Mouse (Mus musculus): ENCODE results near the gene Lbhd1. TPM values are rescaled to one million over a fixed set of nuclear protein-coding genes. Genes with fewer than 3 reads are reported as not detected.

The Lbhd1 gene
- polyA plus RNA-seq, 1 experiment from 2014 or later = 84.3 TPM

DNA sequence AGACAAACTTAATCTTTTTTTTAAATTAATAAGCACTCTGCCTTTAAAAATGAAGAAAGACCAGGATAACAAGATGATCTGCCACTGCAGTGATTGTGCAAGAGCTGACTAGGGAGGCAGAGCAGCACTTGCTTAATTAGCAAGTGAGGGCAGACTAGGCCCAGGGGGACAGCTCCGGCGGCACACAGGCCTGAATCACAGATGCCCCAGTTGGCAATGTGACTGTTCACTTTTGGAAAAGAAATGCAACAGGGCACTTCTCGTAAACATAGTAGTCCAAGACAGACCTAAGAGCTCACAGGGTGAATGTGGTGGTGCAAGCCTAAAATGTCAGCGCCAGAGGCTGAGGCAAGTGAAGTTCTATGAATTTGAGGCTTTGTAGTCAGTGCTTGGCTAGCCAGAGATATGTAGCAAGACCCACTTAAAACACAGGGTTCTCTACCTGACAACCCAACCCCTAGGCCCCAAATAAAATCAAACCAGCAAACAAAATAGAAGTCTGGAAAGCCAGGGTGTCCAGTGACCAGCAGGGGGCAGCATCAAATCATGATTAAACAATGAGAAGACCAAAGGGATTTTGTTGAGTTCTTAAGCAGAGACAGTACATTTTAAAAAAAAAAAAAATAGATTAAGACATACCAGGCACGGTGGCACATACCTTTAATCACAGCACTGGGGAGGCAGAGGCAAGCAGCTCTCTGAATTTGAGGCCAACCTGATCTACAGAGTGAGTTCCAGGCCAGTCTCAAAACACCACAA is 39.0 kb upstream of the Lbhd1 start:
- H3K4me2 ChIP-seq (replicated peaks; ENCODE audit: low read depth, low read length) = no peak overlapping the region
- no peak for ATAC-seq (ENCODE audit: low FRiP score, low TSS enrichment)

GRCm38 (mm10) chr19:8848356-8848755 is 35.2 kb upstream of the Lbhd1 start:
- no peak overlapping the region for H3K27ac ChIP-seq (ENCODE audit: low read length)
- H3K9ac ChIP-seq (replicated peaks; ENCODE audit: low read length) = no peak overlapping the region
- no peak for ATAC-seq (ENCODE audit: low FRiP score, low TSS enrichment)
- no peak overlapping the region for H3K4me2 ChIP-seq (replicated peaks; ENCODE audit: low read depth, low read length)
- H3K36me3 ChIP-seq (ENCODE audit: insufficient read depth, low read length) = peaks cover 22% of the 10 kb centered on the region
- 78% methylated on average over 5 of the region's 5 CpGs for WGBS
- no peaks in the 10 kb centered on the region for H3K27me3 ChIP-seq (ENCODE audit: insufficient read depth, low read length)
- no peaks in the 10 kb centered on the region for H3K9me3 ChIP-seq (ENCODE audit: low read length)
- 0 out of 2 replicates have a peak, but pooled peaks cover 7% of the 10 kb centered on the region for H3K4me1 ChIP-seq (ENCODE audit: insufficient read depth, low read length)
- H3K4me3 ChIP-seq (ENCODE audit: low read length) = no peak overlapping the region

More for the DNA sequence above, 39.0 kb upstream of the Lbhd1 start:
- Histone ChIP-seq H3K9me3 (ENCODE audit: low read length) (no peaks in the 10 kb centered on the region), H3K36me3 (ENCODE audit: insufficient read depth, low read length) (peaks cover 28% of the 10 kb centered on the region), H3K4me3 (ENCODE audit: low read length) (no peak overlapping the region), H3K9ac (replicated peaks; ENCODE audit: low read length) (no peak overlapping the region), H3K27me3 (ENCODE audit: insufficient read depth, low read length) (no peaks in the 10 kb centered on the region), H3K4me1 (ENCODE audit: insufficient read depth, low read length) (peaks cover 16% of the 10 kb centered on the region), H3K27ac (ENCODE audit: low read length) (no peak overlapping the region)
- 74% methylated on average over 5 of the region's 5 CpGs for WGBS

DNA sequence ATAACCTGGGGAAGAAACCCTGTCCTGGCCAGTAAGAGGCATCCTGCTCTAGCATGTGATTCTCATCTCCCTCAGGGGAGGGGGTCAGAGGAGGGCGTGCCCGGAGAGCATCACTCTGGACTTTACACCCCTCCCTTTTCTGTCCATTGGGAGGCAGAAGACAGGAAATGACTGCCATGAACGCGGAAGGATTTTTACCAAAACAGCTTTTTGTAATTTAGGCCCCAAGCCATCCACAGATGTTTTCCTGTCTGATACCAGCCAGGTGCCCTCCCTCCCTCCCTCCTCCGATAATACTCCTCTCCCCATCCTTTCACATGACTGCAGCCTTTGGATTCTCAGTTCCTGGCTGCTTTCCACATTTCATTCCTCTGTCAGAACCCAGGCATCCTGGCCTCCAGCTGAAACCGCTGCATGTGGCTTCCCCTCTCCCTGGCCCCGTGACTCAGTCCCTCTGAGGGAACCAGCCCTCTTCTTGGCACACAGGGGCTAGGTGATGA is 33.1 kb upstream of the Lbhd1 start, which contains the start of gene Lrrn4cl:
TSS of gene Lrrn4cl (plus strand) at position 367 of the 500 bp plus-strand sequence.
- Histone ChIP-seq H3K27ac (ENCODE audit: low read length) (no peak within 1 kb of the TSS), H3K4me2 (replicated peaks; ENCODE audit: low read depth, low read length) (0 out of 2 replicates have a peak within 1 kb of the TSS, but pooled peaks have one; percentile 14), H3K4me1 (ENCODE audit: insufficient read depth, low read length) (0 out of 2 replicates have a peak, but pooled peaks cover 7% of the 10 kb centered on the region), H3K9ac (replicated peaks; ENCODE audit: low read length) (peak within 1 kb of the TSS; percentile 23; the same call in 1 of the 2 replicates), H3K36me3 (ENCODE audit: insufficient read depth, low read length) (peaks cover 21% of the 10 kb centered on the region), H3K9me3 (ENCODE audit: low read length) (no peaks in the 10 kb centered on the region), H3K4me3 (ENCODE audit: low read length) (no peak within 1 kb of the TSS), H3K27me3 (ENCODE audit: insufficient read depth, low read length) (no peaks in the 10 kb centered on the region)
- ATAC-seq (ENCODE audit: low FRiP score, low TSS enrichment) = peak; percentile 49; the same call in 1 of the 2 replicates
- WGBS = 23% methylated on average over 7 of the region's 7 CpGs

- 57% methylated on average over 7 of the region's 7 CpGs for WGBS
- Histone ChIP-seq H3K9ac (replicated peaks; ENCODE audit: low read length) (no peak overlapping the region), H3K9me3 (ENCODE audit: low read length) (no peaks in the 10 kb centered on the region), H3K27me3 (ENCODE audit: insufficient read depth, low read length) (no peaks in the 10 kb centered on the region), H3K27ac (ENCODE audit: low read length) (no peak overlapping the region), H3K4me2 (replicated peaks; ENCODE audit: low read depth, low read length) (no peak overlapping the region), H3K36me3 (ENCODE audit: insufficient read depth, low read length) (peaks cover 9% of the 10 kb centered on the region), H3K4me3 (ENCODE audit: low read length) (no peak overlapping the region), H3K4me1 (ENCODE audit: insufficient read depth, low read length) (0 out of 2 replicates have a peak, but pooled peaks cover 7% of the 10 kb centered on the region)
- no peak for ATAC-seq (ENCODE audit: low FRiP score, low TSS enrichment)
Measured at GRCm38 (mm10) chr19:8851639-8852038, 31.9 kb upstream of the Lbhd1 start.

- ATAC-seq (ENCODE audit: low FRiP score, low TSS enrichment) = no peak
- Histone ChIP-seq H3K27ac (ENCODE audit: low read length) (no peak overlapping the region), H3K4me2 (replicated peaks; ENCODE audit: low read depth, low read length) (no peak overlapping the region), H3K4me3 (ENCODE audit: low read length) (no peak overlapping the region), H3K36me3 (ENCODE audit: insufficient read depth, low read length) (peaks cover 3% of the 10 kb centered on the region; the same call in 1 of the 2 replicates), H3K9me3 (ENCODE audit: low read length) (no peaks in the 10 kb centered on the region), H3K27me3 (ENCODE audit: insufficient read depth, low read length) (no peaks in the 10 kb centered on the region), H3K4me1 (ENCODE audit: insufficient read depth, low read length) (0 out of 2 replicates have a peak, but pooled peaks cover 7% of the 10 kb centered on the region), H3K9ac (replicated peaks; ENCODE audit: low read length) (no peak overlapping the region)
- 52% methylated on average over 10 of the region's 10 CpGs for WGBS
Measured at GRCm38 (mm10) chr19:8852236-8852928, 31.1 kb upstream of the Lbhd1 start.

DNA sequence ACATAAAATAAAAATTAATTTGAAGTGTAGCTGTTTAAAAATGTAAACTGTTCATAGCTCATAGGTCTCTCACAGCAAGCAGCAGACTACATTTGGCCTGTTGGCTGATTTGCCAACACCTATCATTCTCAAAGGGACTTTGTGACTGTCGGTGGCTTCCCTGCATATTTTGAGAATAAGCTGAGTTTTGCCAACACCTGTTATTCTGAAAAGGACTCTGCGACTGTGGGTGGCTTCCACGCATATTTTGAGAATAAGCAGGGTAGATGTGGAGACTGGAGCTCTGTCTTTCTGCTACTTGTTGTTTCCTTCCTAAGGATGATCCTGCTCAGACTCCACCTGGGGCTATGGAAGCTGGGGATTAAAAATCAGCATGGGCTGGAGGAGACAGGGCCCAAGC is 30.4 kb upstream of the Lbhd1 start:
- H3K9ac ChIP-seq (replicated peaks; ENCODE audit: low read length) = no peak overlapping the region
- 83% methylated on average over 3 of the region's 3 CpGs for WGBS

GRCm38 (mm10) chr19:8857689-8858088 is 25.8 kb upstream of the Lbhd1 start:
- Histone ChIP-seq H3K9ac (replicated peaks; ENCODE audit: low read length) (no peak overlapping the region), H3K27me3 (ENCODE audit: insufficient read depth, low read length) (no peaks in the 10 kb centered on the region), H3K27ac (ENCODE audit: low read length) (no peak overlapping the region), H3K36me3 (ENCODE audit: insufficient read depth, low read length) (no peaks in the 10 kb centered on the region), H3K4me3 (ENCODE audit: low read length) (no peak overlapping the region), H3K9me3 (ENCODE audit: low read length) (no peaks in the 10 kb centered on the region), H3K4me1 (ENCODE audit: insufficient read depth, low read length) (no peaks in the 10 kb centered on the region), H3K4me2 (replicated peaks; ENCODE audit: low read depth, low read length) (no peak overlapping the region)
- WGBS = 39% methylated on average over 4 of the region's 4 CpGs
- no peak for ATAC-seq (ENCODE audit: low FRiP score, low TSS enrichment)

More for the DNA sequence above, 30.4 kb upstream of the Lbhd1 start:
- no peak overlapping the region for H3K27ac ChIP-seq (ENCODE audit: low read length)
- ATAC-seq (ENCODE audit: low FRiP score, low TSS enrichment) = no peak
- no peak overlapping the region for H3K4me2 ChIP-seq (replicated peaks; ENCODE audit: low read depth, low read length)
- no peaks in the 10 kb centered on the region for H3K9me3 ChIP-seq (ENCODE audit: low read length)
- no peak overlapping the region for H3K4me3 ChIP-seq (ENCODE audit: low read length)
- no peaks in the 10 kb centered on the region for H3K36me3 ChIP-seq (ENCODE audit: insufficient read depth, low read length)
- H3K27me3 ChIP-seq (ENCODE audit: insufficient read depth, low read length) = no peaks in the 10 kb centered on the region
- H3K4me1 ChIP-seq (ENCODE audit: insufficient read depth, low read length) = 0 out of 2 replicates have a peak, but pooled peaks cover 7% of the 10 kb centered on the region

GRCm38 (mm10) chr19:8859018-8859417 is 24.5 kb upstream of the Lbhd1 start:
- H3K4me3 ChIP-seq (ENCODE audit: low read length) = no peak overlapping the region
- no peak overlapping the region for H3K27ac ChIP-seq (ENCODE audit: low read length)
- no peaks in the 10 kb centered on the region for H3K36me3 ChIP-seq (ENCODE audit: insufficient read depth, low read length)
- no peak overlapping the region for H3K9ac ChIP-seq (replicated peaks; ENCODE audit: low read length)
- no peak overlapping the region for H3K4me2 ChIP-seq (replicated peaks; ENCODE audit: low read depth, low read length)
- no peaks in the 10 kb centered on the region for H3K4me1 ChIP-seq (ENCODE audit: insufficient read depth, low read length)
- no peaks in the 10 kb centered on the region for H3K27me3 ChIP-seq (ENCODE audit: insufficient read depth, low read length)
- WGBS = 16% methylated on average over 1 of the region's 1 CpGs
- no peaks in the 10 kb centered on the region for H3K9me3 ChIP-seq (ENCODE audit: low read length)
- ATAC-seq (ENCODE audit: low FRiP score, low TSS enrichment) = no peak

GRCm38 (mm10) chr19:8864265-8864664 is 19.3 kb upstream of the Lbhd1 start:
- no peak overlapping the region for H3K4me2 ChIP-seq (replicated peaks; ENCODE audit: low read depth, low read length)
- H3K27ac ChIP-seq (ENCODE audit: low read length) = no peak overlapping the region
- no peaks in the 10 kb centered on the region for H3K4me1 ChIP-seq (ENCODE audit: insufficient read depth, low read length)
- no peaks in the 10 kb centered on the region for H3K9me3 ChIP-seq (ENCODE audit: low read length)
- H3K4me3 ChIP-seq (ENCODE audit: low read length) = no peak overlapping the region
- no peaks in the 10 kb centered on the region for H3K27me3 ChIP-seq (ENCODE audit: insufficient read depth, low read length)
- H3K36me3 ChIP-seq (ENCODE audit: insufficient read depth, low read length) = no peaks in the 10 kb centered on the region
- 85% methylated on average over 6 of the region's 6 CpGs for WGBS
- H3K9ac ChIP-seq (replicated peaks; ENCODE audit: low read length) = no peak overlapping the region
- no peak for ATAC-seq (ENCODE audit: low FRiP score, low TSS enrichment)

All from kidney, embryonic 16.5 days (tissue).